Mouse (Mus musculus): ENCODE measurements around the gene Fndc8.
A peak's percentile ranks its signal among the peaks of the same experiment; 100 is the strongest.

Fndc8 gene

GRCm38 (mm10) chr11:82891936-82892335, at the start of gene Fndc8:
TSS of gene Fndc8 (plus strand) at chr11:82892124.
- DNase-seq: no peak

- no peak for DNase-seq
Measured at GRCm38 (mm10) chr11:82844771-82845414, 47.0 kb upstream of the Fndc8 start.

- peak; percentile 70 for DNase-seq
Measured at GRCm38 (mm10) chr11:82845415-82846078, 46.4 kb upstream of the Fndc8 start.

GRCm38 (mm10) chr11:82846079-82846436, 45.9 kb upstream of the Fndc8 start:
- DNase-seq: no peak

GRCm38 (mm10) chr11:82846938-82847337, 45.0 kb upstream of the Fndc8 start:
- DNase-seq: no peak

- no peak for DNase-seq
Measured at GRCm38 (mm10) chr11:82847571-82848000, 44.3 kb upstream of the Fndc8 start.

- DNase-seq: no peak
Measured at GRCm38 (mm10) chr11:82850259-82850658, 41.7 kb upstream of the Fndc8 start.

- DNase-seq: no peak
Measured at GRCm38 (mm10) chr11:82852115-82852514, 39.8 kb upstream of the Fndc8 start.

GRCm38 (mm10) chr11:82852540-82852939, 39.4 kb upstream of the Fndc8 start:
- no peak for DNase-seq

GRCm38 (mm10) chr11:82852958-82853357, 39.0 kb upstream of the Fndc8 start:
- no peak for DNase-seq

GRCm38 (mm10) chr11:82854111-82854510, 37.8 kb upstream of the Fndc8 start:
- no peak for DNase-seq

GRCm38 (mm10) chr11:82855327-82855973, 36.5 kb upstream of the Fndc8 start:
- DNase-seq: no peak

GRCm38 (mm10) chr11:82856032-82856431, 35.9 kb upstream of the Fndc8 start:
- DNase-seq: no peak

- no peak for DNase-seq
Measured at GRCm38 (mm10) chr11:82857307-82857848, 34.5 kb upstream of the Fndc8 start.

- DNase-seq: no peak
Measured at GRCm38 (mm10) chr11:82860759-82861158, 31.2 kb upstream of the Fndc8 start.

GRCm38 (mm10) chr11:82861558-82861957, 30.4 kb upstream of the Fndc8 start:
- DNase-seq: no peak

- no peak for DNase-seq
Measured at GRCm38 (mm10) chr11:82862638-82863037, 29.3 kb upstream of the Fndc8 start.

GRCm38 (mm10) chr11:82863059-82863458, 28.9 kb upstream of the Fndc8 start:
- DNase-seq: no peak

- no peak for DNase-seq
Measured at GRCm38 (mm10) chr11:82863488-82863931, 28.4 kb upstream of the Fndc8 start.

- no peak for DNase-seq
Measured at GRCm38 (mm10) chr11:82865957-82866356, 26.0 kb upstream of the Fndc8 start.

GRCm38 (mm10) chr11:82866850-82867564, 24.9 kb upstream of the Fndc8 start:
- no peak for DNase-seq

- no peak for DNase-seq
Measured at GRCm38 (mm10) chr11:82867956-82868355, 24.0 kb upstream of the Fndc8 start.
